Mouse (Mus musculus): ENCODE measurements at regions not wholly inside any gene's neighbourhood (a gene's known extent, or its start where the extent isn't known, plus 50 kb on each side); places are given as distances from the start of the nearest gene placed in this dataset.

DNA sequence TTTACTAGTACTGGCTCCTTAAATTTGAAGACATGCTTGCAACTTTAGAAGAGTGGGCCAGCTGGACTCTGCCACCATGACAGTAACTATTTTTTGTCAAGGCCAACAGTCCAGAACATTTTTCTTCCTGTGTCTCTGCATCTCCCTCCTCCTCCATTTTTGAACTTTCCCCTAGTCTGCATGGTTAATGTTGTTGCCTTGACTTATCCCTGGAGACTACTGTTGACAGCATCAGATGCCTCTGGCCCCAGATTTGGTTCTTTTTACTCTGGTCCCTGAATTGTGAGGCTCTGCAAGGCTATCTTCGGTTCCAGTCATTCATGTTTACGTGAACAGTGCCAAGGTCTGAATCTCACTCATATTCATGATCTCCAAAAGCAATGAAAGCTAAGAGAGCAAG, 724.4 kb upstream of the 2610301B20Rik start:
- H3K27ac ChIP-seq (ENCODE audit: low read depth), result no peak overlapping the region
- no peaks in the 10 kb centered on the region for H3K4me1 ChIP-seq (ENCODE audit: insufficient read depth)
- H3K9ac ChIP-seq, result no peak overlapping the region
- 54% methylated on average over 2 of the region's 2 CpGs for WGBS
- H3K4me2 ChIP-seq, result no peak overlapping the region
- no peak for ATAC-seq (ENCODE audit: insufficient read depth)
- no peaks in the 10 kb centered on the region for H3K27me3 ChIP-seq (ENCODE audit: insufficient read depth, low read length)
- TF ChIP-seq CTCF (IDR thresholded peaks at IDR 0.05; ENCODE audit: low read depth), result no peak
- no peak for DNase-seq
- no peak overlapping the region for H3K4me3 ChIP-seq (ENCODE audit: low read depth, low read length)
- H3K36me3 ChIP-seq (ENCODE audit: insufficient read depth), result no peaks in the 10 kb centered on the region
- H3K9me3 ChIP-seq (ENCODE audit: low read depth, low read length), result no peaks in the 10 kb centered on the region

DNA sequence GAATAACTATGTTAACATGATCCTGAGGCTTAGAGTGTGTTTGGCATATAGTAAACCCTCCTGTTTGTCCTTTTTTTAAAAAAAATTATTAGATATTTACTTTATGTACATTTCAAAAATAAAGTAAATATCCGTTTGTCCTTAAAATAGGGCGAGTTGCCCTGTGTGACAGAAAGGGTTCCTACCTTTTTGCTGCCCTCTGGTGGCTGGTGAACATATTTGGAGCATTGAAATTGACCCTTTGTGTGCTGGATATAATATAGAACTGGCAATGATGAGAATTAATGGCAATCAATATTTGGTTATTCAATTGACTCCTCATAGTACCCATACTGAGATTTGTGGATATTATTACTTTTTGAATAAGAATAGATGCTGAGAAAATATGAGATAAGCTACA, 723.8 kb upstream of the 2610301B20Rik start:
- Histone ChIP-seq H3K27me3 (ENCODE audit: insufficient read depth, low read length) (no peaks in the 10 kb centered on the region), H3K4me1 (ENCODE audit: insufficient read depth) (no peaks in the 10 kb centered on the region), H3K27ac (ENCODE audit: low read depth) (no peak overlapping the region), H3K4me2 (no peak overlapping the region), H3K36me3 (ENCODE audit: insufficient read depth) (no peaks in the 10 kb centered on the region), H3K4me3 (ENCODE audit: low read depth, low read length) (no peak overlapping the region), H3K9me3 (ENCODE audit: low read depth, low read length) (no peaks in the 10 kb centered on the region), H3K9ac (no peak overlapping the region)
- peak; percentile 70 for TF ChIP-seq CTCF (IDR thresholded peaks at IDR 0.05; ENCODE audit: low read depth)
- DNase-seq, result peak; percentile 76
- ATAC-seq (ENCODE audit: insufficient read depth), result no peak
- WGBS, result 5% methylated on average over 2 of the region's 2 CpGs

DNA sequence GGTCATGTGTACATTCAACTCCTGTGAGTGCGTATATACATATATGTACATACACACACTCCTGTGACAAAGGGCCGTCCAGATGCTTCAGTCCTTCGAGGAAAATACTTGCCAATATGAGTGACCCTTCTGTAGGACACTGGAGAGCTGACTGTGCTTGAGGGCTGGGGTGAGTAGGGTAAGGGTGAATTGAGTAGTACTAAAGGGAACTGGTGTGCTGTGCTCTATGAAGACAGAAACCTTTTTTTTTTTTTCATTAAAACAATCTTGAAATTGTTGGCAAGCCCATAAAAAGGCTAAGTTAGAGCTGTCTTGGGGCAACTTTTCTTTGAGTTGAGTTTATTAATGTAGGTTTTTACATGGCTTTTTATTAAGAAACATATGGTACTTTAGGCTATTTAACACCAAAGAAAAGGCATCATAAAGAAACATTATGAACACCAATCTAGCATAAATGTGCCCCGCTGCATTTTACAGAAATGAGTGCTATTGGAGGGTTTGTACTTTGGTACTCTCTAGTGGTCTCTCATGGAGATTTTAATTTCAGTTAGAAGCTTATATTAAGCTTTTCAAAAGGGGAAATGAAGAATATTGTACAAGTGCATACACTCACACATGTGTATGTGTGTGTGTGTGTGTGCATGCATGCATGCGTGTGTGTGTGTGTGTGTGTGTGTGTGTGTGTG, 718.5 kb upstream of the 2610301B20Rik start:
- H3K4me2 ChIP-seq, result no peak overlapping the region
- H3K27me3 ChIP-seq (ENCODE audit: insufficient read depth, low read length), result no peaks in the 10 kb centered on the region
- ATAC-seq (ENCODE audit: insufficient read depth) (no peak), DNase-seq (no peak)
- H3K27ac ChIP-seq (ENCODE audit: low read depth), result no peak overlapping the region
- H3K36me3 ChIP-seq (ENCODE audit: insufficient read depth), result no peaks in the 10 kb centered on the region
- no peak for TF ChIP-seq CTCF (IDR thresholded peaks at IDR 0.05; ENCODE audit: low read depth)
- no peaks in the 10 kb centered on the region for H3K4me1 ChIP-seq (ENCODE audit: insufficient read depth)
- no peak overlapping the region for H3K4me3 ChIP-seq (ENCODE audit: low read depth, low read length)
- 79% methylated on average over 5 of the region's 5 CpGs for WGBS
- H3K9ac ChIP-seq, result no peak overlapping the region
- H3K9me3 ChIP-seq (ENCODE audit: low read depth, low read length), result no peaks in the 10 kb centered on the region

DNA sequence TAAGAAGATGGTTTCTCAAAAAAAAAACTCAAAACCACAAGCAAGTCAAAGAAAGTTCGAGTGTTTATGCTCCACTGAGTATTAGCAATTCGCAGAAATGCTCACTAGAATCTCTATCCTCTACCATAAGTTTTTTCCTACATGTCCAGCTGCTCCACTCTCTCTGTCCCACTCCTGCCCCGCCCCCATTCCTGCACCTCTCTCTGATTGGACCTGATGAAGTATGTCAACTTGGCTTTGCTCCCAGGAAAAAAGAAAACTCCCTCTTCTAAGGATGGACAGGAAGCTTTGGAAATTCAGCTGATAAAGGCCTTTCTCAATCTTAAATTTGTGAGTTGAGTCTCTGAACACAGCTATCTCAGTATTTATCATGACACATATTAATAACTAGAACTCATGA, 684.4 kb upstream of the 2610301B20Rik start:
- DNase-seq (peak; percentile 84), ATAC-seq (ENCODE audit: insufficient read depth) (peak; percentile 97)
- no peak for TF ChIP-seq CTCF (IDR thresholded peaks at IDR 0.05; ENCODE audit: low read depth)
- H3K27ac ChIP-seq (ENCODE audit: low read depth), result peak overlapping the region; percentile 44; the same call in 1 of the 2 replicates
- H3K4me3 ChIP-seq (ENCODE audit: low read depth, low read length), result no peak overlapping the region
- no peaks in the 10 kb centered on the region for H3K36me3 ChIP-seq (ENCODE audit: insufficient read depth)
- H3K9ac ChIP-seq, result no peak overlapping the region
- 48% methylated on average over 3 of the region's 3 CpGs for WGBS
- no peak overlapping the region for H3K4me2 ChIP-seq
- no peaks in the 10 kb centered on the region for H3K9me3 ChIP-seq (ENCODE audit: low read depth, low read length)
- H3K27me3 ChIP-seq (ENCODE audit: insufficient read depth, low read length), result no peaks in the 10 kb centered on the region
- 0 out of 2 replicates have a peak, but pooled peaks cover 3% of the 10 kb centered on the region for H3K4me1 ChIP-seq (ENCODE audit: insufficient read depth)

DNA sequence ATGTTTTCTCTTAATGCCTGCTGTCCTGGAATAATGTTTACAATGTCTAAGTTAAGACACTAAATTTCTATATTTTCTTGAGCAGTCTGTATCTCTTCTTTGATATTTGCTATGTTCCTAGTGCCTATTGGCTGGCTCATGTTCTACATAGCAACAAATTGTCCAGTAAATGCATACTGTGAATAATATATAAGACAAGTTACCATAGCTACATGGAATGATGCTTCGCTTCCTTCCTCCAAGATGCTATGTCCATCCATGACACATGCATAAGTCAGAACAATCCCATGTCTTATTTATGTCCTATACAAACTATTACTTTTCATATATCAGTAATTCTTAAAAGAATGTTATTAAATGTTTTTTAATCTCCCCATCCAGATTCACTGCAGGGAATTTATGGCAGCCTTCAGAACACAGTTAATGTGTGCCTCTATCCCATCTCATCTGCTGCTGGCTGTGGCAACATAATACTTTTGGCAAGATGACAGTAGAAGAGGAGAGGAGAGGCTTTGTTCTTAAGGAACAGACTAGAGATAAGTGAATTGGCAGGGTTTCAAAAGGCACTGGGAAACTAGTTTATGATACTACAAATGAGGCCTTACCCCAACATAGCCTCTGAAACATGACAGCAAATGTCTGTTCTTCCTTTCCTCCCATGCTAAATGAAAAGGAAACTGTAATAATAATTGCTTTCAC, 676.9 kb upstream of the 2610301B20Rik start:
- no peak overlapping the region for H3K4me2 ChIP-seq
- H3K4me3 ChIP-seq (ENCODE audit: low read depth, low read length), result no peak overlapping the region
- no peaks in the 10 kb centered on the region for H3K4me1 ChIP-seq (ENCODE audit: insufficient read depth)
- H3K9ac ChIP-seq, result no peak overlapping the region
- ATAC-seq (ENCODE audit: insufficient read depth) (peak; percentile 91), DNase-seq (peak; percentile 92)
- no peak for TF ChIP-seq CTCF (IDR thresholded peaks at IDR 0.05; ENCODE audit: low read depth)
- no peaks in the 10 kb centered on the region for H3K36me3 ChIP-seq (ENCODE audit: insufficient read depth)
- WGBS, result 47% methylated on average over 1 of the region's 1 CpGs
- no peaks in the 10 kb centered on the region for H3K9me3 ChIP-seq (ENCODE audit: low read depth, low read length)
- 0 out of 2 replicates have a peak overlapping the region, but pooled peaks have one; percentile 66 for H3K27ac ChIP-seq (ENCODE audit: low read depth)
- H3K27me3 ChIP-seq (ENCODE audit: insufficient read depth, low read length), result no peaks in the 10 kb centered on the region

DNA sequence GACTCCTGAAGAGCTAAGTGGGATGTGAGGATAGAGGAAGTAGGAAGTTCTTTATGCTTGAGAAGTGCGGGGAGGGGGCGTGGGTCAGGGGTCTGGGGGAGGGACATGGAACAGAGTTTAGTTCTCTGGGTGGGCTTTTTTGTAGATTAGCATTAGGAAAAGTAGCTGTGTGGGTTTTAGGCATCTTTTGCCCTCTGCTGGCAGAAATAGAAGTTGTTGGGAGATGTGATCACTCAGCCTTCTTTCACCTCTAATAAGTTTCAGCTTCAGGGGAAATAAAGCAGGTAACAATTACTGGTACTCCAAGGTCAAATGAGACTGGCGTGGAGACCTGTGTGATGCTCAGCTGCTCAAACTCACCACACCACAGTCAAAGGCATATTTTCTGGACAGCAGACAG, 672.5 kb upstream of the 2610301B20Rik start:
- Histone ChIP-seq H3K9me3 (ENCODE audit: low read depth, low read length) (no peaks in the 10 kb centered on the region), H3K36me3 (ENCODE audit: insufficient read depth) (no peaks in the 10 kb centered on the region), H3K27ac (ENCODE audit: low read depth) (no peak overlapping the region), H3K27me3 (ENCODE audit: insufficient read depth, low read length) (no peaks in the 10 kb centered on the region), H3K4me3 (ENCODE audit: low read depth, low read length) (no peak overlapping the region), H3K4me2 (no peak overlapping the region), H3K4me1 (ENCODE audit: insufficient read depth) (no peaks in the 10 kb centered on the region), H3K9ac (no peak overlapping the region)
- peak; percentile 35 for TF ChIP-seq CTCF (IDR thresholded peaks at IDR 0.05; ENCODE audit: low read depth)
- DNase-seq (peak; percentile 59), ATAC-seq (ENCODE audit: insufficient read depth) (no peak)
- WGBS, result 26% methylated on average over 3 of the region's 3 CpGs

DNA sequence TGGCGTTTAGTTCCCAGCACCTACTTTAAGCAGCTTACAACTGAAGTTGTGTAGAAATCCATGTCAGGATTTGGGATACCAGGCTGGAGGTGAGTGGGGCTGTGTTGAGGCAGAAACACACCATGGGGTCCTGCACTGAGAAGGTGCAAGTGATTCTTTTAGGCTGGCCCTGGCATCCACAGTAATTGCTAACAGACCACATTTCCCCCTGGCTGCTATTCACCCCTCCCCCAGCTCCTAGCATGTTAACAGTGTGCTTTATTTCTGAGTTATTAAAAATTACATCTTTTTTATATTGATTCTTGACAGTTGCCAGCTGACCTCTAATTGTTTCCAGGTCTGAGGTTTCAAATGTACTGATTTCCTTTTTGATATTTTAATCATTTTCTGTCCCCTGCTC, 670.1 kb upstream of the 2610301B20Rik start:
- WGBS, result 84% methylated on average over 1 of the region's 1 CpGs
- ATAC-seq (ENCODE audit: insufficient read depth) (no peak), DNase-seq (no peak)
- Histone ChIP-seq H3K9me3 (ENCODE audit: low read depth, low read length) (no peaks in the 10 kb centered on the region), H3K4me3 (ENCODE audit: low read depth, low read length) (no peak overlapping the region), H3K9ac (no peak overlapping the region), H3K4me2 (no peak overlapping the region), H3K36me3 (ENCODE audit: insufficient read depth) (no peaks in the 10 kb centered on the region), H3K27ac (ENCODE audit: low read depth) (no peak overlapping the region), H3K4me1 (ENCODE audit: insufficient read depth) (no peaks in the 10 kb centered on the region), H3K27me3 (ENCODE audit: insufficient read depth, low read length) (no peaks in the 10 kb centered on the region)
- TF ChIP-seq CTCF (IDR thresholded peaks at IDR 0.05; ENCODE audit: low read depth), result no peak

Data from lung, embryonic 14.5 days (tissue).